ENCODE assay signal across 20 mouse cellular contexts in genomic region chr9:57407120-57407905, GRCm38 (mm10). TPM values are rescaled to one million over a fixed set of nuclear protein-coding genes. Genes with fewer than 3 reads are reported as not detected.
A peak's percentile ranks its signal among the peaks of the same experiment; 100 is the strongest.
DNase-seq lines count a peak whose midpoint lies in the region; ATAC-seq lines count a peak whose summit lies in the region.
"Had no signal": no experiment of that assay in that cellular context is flagged by ENCODE, and none has a peak within 500 bp of the region (broad histone marks: within the 10 kb centered on the region; RNA-seq: fewer than 3 reads in every experiment).

No protein-coding gene starts in this region.

- peak; percentile 57 for ATAC-seq in inflammation-experienced regulatory T-cells, adult 6 months
- ATAC-seq: forebrain, embryonic 13.5 days; midbrain, embryonic 15.5 days had no signal

- intact Hi-C loops in heart, postnatal 10 days (cut with DNase I): no loop called here

- DNase-seq in adrenal gland, postnatal 10 days: peak; percentile 15
- DNase-seq in adrenal gland, postnatal 36 days: no peak
- peak; percentile 39 to 40 for DNase-seq in heart, postnatal 10 days
- DNase-seq in heart, adult 9 months (ENCODE audit: low spot score in 2 of 2): no peak
- peak; percentile 27 for DNase-seq in CD4-positive, CD25-positive, alpha-beta regulatory T cell, adult 2 months (ENCODE audit: low read depth, low spot score)
- DNase-seq in right cerebral cortex, postnatal 14 days: no peak
- DNase-seq in retina, embryonic 14.5 days (ENCODE audit: low spot score): no peak
- DNase-seq: cerebellum, adult 8-10 months; cerebellum, postnatal 25 days; gastrocnemius, postnatal 10 days; kidney, adult 8-10 months; kidney, postnatal 4 days; layer of hippocampus, postnatal 36 days; liver; lung, adult 2 months; lung, postnatal 10 days; thymus, postnatal 14 days had no signal

RNA-seq across cellular contexts. Expression of gene Ppcdc, which starts 32.6 kb away (rescaled TPM):
- total RNA-seq in adrenal gland, postnatal 10 days (2021): 10 to 100 TPM; 13.9 to 21.9 TPM
- 10 to 100 TPM; 14.0 to 19.4 TPM for total RNA-seq in adrenal gland, postnatal 36 days (2021)
- 1 to 10 TPM; 5.7 to 9.5 TPM for total RNA-seq in heart, postnatal 10 days (2021)
- polyA plus RNA-seq in inflammation-experienced regulatory T-cells, adult 6 months (2017; shearing (Covaris generic)): 100 to 1,000 TPM in 2 of 3 experiments, 10 to 100 TPM in 1; 65.2 to 228 (median 153) TPM

Comparison
In these comparisons a context has a peak if more than half of its experiments do, and no peak if none do; other contexts are left out.
1. DNase-seq: peak in adrenal gland, postnatal 10 days (single experiment), heart, postnatal 10 days (2 of 2) and CD4-positive, CD25-positive, alpha-beta regulatory T cell, adult 2 months (single experiment); none in adrenal gland, postnatal 36 days (0 of 2), heart, adult 9 months (0 of 2), right cerebral cortex, postnatal 14 days (single experiment) and retina, embryonic 14.5 days (single experiment).